Mouse (Mus musculus) megakaryocyte, embryonic 14.5 days (primary cell): Measurements from ENCODE around the gene Rptor. TPM values are rescaled to one million over a fixed set of nuclear protein-coding genes. Genes with fewer than 3 reads are reported as not detected.

Source experiments
- H3K27me3 ChIP-seq: replicated peaks from 2 replicates; pipeline ENCODE3; 2012; ENCODE audit warnings: inconsistent platforms
- H3K36me3 ChIP-seq: replicated peaks from 2 replicates; pipeline ENCODE3; 2012; ENCODE audit warnings: low read length, inconsistent platforms, mixed read lengths
- H3K4me1 ChIP-seq: 2 replicates; pipeline ENCODE4 v1.6.1; 2012; ENCODE audit warnings: inconsistent platforms
- H3K4me3 ChIP-seq: replicated peaks from 2 replicates; pipeline ENCODE3; 2012; ENCODE audit warnings: moderate library complexity, mild to moderate bottlenecking, inconsistent platforms
- H3K9me3 ChIP-seq: 2 replicates; pipeline ENCODE4 v1.6.1; 2012; ENCODE audit warnings: inconsistent platforms
- FLI1 ChIP-seq: IDR thresholded peaks from 2 replicates; pipeline ENCODE4 v1.6.1; 2012; ENCODE audit warnings: low read length, inconsistent platforms, mixed read lengths
- GATA1 ChIP-seq: IDR thresholded peaks from 3 replicates; pipeline ENCODE4 v1.6.1; 2012; ENCODE audit warnings: mixed read lengths, low read length, inconsistent platforms, borderline replicate concordance
- polyA plus RNA-seq: library from polyadenylated mRNA; stranded (reverse); fragments of >175 nt; gene quantifications from 2 replicates; pipeline ENCODE4 v1.2.3, GENCODE M21; 2012; ENCODE audit warnings: low replicate concordance; ENCODE audit not compliant: insufficient read depth

Rptor gene
- polyA plus RNA-seq, 1 experiment, result 20.2 TPM

DNA sequence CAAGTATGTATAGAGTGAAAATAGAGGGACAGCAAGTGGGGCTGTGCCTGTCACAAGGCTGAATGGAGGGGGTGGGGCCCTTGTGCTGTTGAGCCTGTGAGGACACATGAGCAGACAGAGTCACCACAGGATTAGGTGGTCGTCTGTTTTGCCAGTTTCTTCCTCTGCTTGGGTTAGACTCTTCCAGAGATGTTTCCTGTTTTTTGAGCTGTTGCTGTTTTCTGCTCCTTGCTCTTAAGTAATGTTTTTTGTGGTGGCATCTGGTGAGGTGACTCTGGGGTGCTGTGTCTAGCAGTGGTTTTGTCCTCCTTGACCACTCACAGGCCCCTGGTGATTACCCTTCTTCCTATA is 90.2 kb downstream of the Rptor start:
- peaks cover 18% of the 10 kb centered on the region for H3K36me3 ChIP-seq

GRCm38 (mm10) chr11:119694146-119694860 is 91.6 kb downstream of the Rptor start:
- TF ChIP-seq GATA1 (no peak), FLI1 (no peak)
- H3K4me3 ChIP-seq, result no peak overlapping the region
- H3K9me3 ChIP-seq, result peaks cover 3% of the 10 kb centered on the region; the same call in 1 of the 2 replicates
- no peaks in the 10 kb centered on the region for H3K27me3 ChIP-seq
- H3K4me1 ChIP-seq, result peaks cover 68% of the 10 kb centered on the region
- peaks cover 11% of the 10 kb centered on the region for H3K36me3 ChIP-seq

More for the DNA sequence above, 90.2 kb downstream of the Rptor start:
- H3K4me3 ChIP-seq, result no peak overlapping the region
- peaks cover 3% of the 10 kb centered on the region; the same call in 1 of the 2 replicates for H3K9me3 ChIP-seq
- TF ChIP-seq GATA1, result no peak
- no peak for TF ChIP-seq FLI1
- H3K4me1 ChIP-seq, result peaks cover 76% of the 10 kb centered on the region
- H3K27me3 ChIP-seq, result no peaks in the 10 kb centered on the region

- no peak for TF ChIP-seq FLI1
- TF ChIP-seq GATA1, result no peak
- H3K9me3 ChIP-seq, result peaks cover 3% of the 10 kb centered on the region; the same call in 1 of the 2 replicates
- H3K36me3 ChIP-seq, result peaks cover 5% of the 10 kb centered on the region
- H3K4me1 ChIP-seq, result peaks cover 51% of the 10 kb centered on the region
- no peak overlapping the region for H3K4me3 ChIP-seq
- no peaks in the 10 kb centered on the region for H3K27me3 ChIP-seq
Observed at GRCm38 (mm10) chr11:119696401-119696800, 93.7 kb downstream of the Rptor start.

- Histone ChIP-seq H3K36me3 (peaks cover 4% of the 10 kb centered on the region), H3K4me1 (peaks cover 32% of the 10 kb centered on the region), H3K4me3 (no peak overlapping the region), H3K9me3 (peaks cover 6% of the 10 kb centered on the region), H3K27me3 (no peaks in the 10 kb centered on the region)
- TF ChIP-seq FLI1, result no peak
- no peak for TF ChIP-seq GATA1
Observed at GRCm38 (mm10) chr11:119705381-119706066, 102.8 kb downstream of the Rptor start.

GRCm38 (mm10) chr11:119707259-119707658 is 104.6 kb downstream of the Rptor start:
- H3K9me3 ChIP-seq, result peaks cover 6% of the 10 kb centered on the region
- no peak for TF ChIP-seq FLI1
- no peak for TF ChIP-seq GATA1
- no peak overlapping the region for H3K4me3 ChIP-seq
- peaks cover 4% of the 10 kb centered on the region for H3K36me3 ChIP-seq
- peaks cover 47% of the 10 kb centered on the region for H3K4me1 ChIP-seq
- no peaks in the 10 kb centered on the region for H3K27me3 ChIP-seq

- H3K4me1 ChIP-seq, result peaks cover 65% of the 10 kb centered on the region
- no peaks in the 10 kb centered on the region for H3K27me3 ChIP-seq
- H3K36me3 ChIP-seq, result peaks cover 10% of the 10 kb centered on the region
- TF ChIP-seq FLI1 (no peak), GATA1 (no peak)
- peaks cover 6% of the 10 kb centered on the region for H3K9me3 ChIP-seq
- H3K4me3 ChIP-seq, result no peak overlapping the region
Observed at GRCm38 (mm10) chr11:119709239-119709638, 106.5 kb downstream of the Rptor start.

DNA sequence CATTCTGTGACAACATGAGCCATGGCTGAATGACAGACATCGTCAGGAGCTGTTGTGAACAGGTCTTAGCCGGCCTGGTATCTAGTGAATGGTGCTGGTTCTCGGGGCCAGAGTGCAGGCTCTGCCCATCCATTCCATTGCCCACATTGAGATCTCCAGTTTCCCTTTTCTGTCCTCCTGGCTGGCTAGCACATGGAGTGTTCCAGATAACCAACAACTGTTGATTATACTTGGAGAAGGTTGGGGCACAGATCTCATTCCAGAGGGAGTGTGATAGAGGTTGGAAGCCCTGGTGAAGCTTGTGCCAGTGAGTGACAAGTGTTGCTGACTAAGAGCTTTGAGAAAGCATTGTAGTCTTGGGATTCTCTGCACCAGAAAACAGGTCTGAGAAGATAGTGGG is 107.6 kb downstream of the Rptor start:
- Histone ChIP-seq H3K4me1 (peaks cover 76% of the 10 kb centered on the region), H3K36me3 (peaks cover 10% of the 10 kb centered on the region), H3K27me3 (no peaks in the 10 kb centered on the region), H3K4me3 (peak overlapping the region; percentile 16), H3K9me3 (peaks cover 6% of the 10 kb centered on the region)
- TF ChIP-seq FLI1 (no peak), GATA1 (no peak)

- peaks cover 6% of the 10 kb centered on the region for H3K9me3 ChIP-seq
- TF ChIP-seq GATA1, result no peak
- TF ChIP-seq FLI1, result no peak
- H3K4me1 ChIP-seq, result peaks cover 81% of the 10 kb centered on the region
- no peaks in the 10 kb centered on the region for H3K27me3 ChIP-seq
- H3K4me3 ChIP-seq, result peak overlapping the region; percentile 25
- peaks cover 8% of the 10 kb centered on the region for H3K36me3 ChIP-seq
Observed at GRCm38 (mm10) chr11:119710822-119711221, 108.1 kb downstream of the Rptor start.

GRCm38 (mm10) chr11:119715437-119715836 is 112.7 kb downstream of the Rptor start:
- peaks cover 14% of the 10 kb centered on the region for H3K36me3 ChIP-seq

GRCm38 (mm10) chr11:119715841-119716596 is 113.3 kb downstream of the Rptor start:
- TF ChIP-seq FLI1 (no peak), GATA1 (no peak)
- H3K36me3 ChIP-seq, result peaks cover 14% of the 10 kb centered on the region
- H3K4me3 ChIP-seq, result no peak overlapping the region
- H3K4me1 ChIP-seq, result peaks cover 79% of the 10 kb centered on the region
- H3K27me3 ChIP-seq, result no peaks in the 10 kb centered on the region
- 0 out of 2 replicates have a peak, but pooled peaks cover 4% of the 10 kb centered on the region for H3K9me3 ChIP-seq

More at GRCm38 (mm10) chr11:119715437-119715836, 112.7 kb downstream of the Rptor start:
- peaks cover 82% of the 10 kb centered on the region for H3K4me1 ChIP-seq
- H3K4me3 ChIP-seq, result no peak overlapping the region
- TF ChIP-seq FLI1, result no peak
- no peak for TF ChIP-seq GATA1
- H3K27me3 ChIP-seq, result no peaks in the 10 kb centered on the region
- H3K9me3 ChIP-seq, result 0 out of 2 replicates have a peak, but pooled peaks cover 4% of the 10 kb centered on the region
